Mouse (Mus musculus): ENCODE measurements around the gene Ccnf.

- TF ChIP-seq POLR2A (IDR thresholded peaks at IDR 0.05; ENCODE audit: insufficient read depth, low read depth, low read length), result no peak
- no peak for TF ChIP-seq CTCF (IDR thresholded peaks at IDR 0.05; ENCODE audit: insufficient read depth, low read depth, low read length)
Measured at GRCm38 (mm10) chr17:24285680-24286079, 34.4 kb upstream of the Ccnf start.
